Mouse (Mus musculus) heart, postnatal 25 days (tissue): ENCODE data around the gene Btnl9. TPM values are rescaled to one million over a fixed set of nuclear protein-coding genes. Genes with fewer than 3 reads are reported as not detected.
"Not testable (repeated sequence)": the region's sequence is repeated elsewhere in the genome, so short reads cannot be mapped to it uniquely, and the experiment has no call there.

Source experiments
- DNase-seq: peaks from one replicate; pipeline ENCODE4 v3.0.0; 2022; ENCODE audit warnings: low spot score
- intact Hi-C: fragments of 180-260 bp; cut with DNase I; formaldehyde crosslinking; loops from one replicate; pipeline ENCODE4 v1.15.1; 2025
- total RNA-seq, 2 experiments: library from RNA; stranded (reverse); gene quantifications; 2 replicates each; pipeline ENCODE4 v1.2.3; 2021

Btnl9 gene
- 10 to 100 TPM; 25.0 to 35.0 TPM for total RNA-seq

DNA sequence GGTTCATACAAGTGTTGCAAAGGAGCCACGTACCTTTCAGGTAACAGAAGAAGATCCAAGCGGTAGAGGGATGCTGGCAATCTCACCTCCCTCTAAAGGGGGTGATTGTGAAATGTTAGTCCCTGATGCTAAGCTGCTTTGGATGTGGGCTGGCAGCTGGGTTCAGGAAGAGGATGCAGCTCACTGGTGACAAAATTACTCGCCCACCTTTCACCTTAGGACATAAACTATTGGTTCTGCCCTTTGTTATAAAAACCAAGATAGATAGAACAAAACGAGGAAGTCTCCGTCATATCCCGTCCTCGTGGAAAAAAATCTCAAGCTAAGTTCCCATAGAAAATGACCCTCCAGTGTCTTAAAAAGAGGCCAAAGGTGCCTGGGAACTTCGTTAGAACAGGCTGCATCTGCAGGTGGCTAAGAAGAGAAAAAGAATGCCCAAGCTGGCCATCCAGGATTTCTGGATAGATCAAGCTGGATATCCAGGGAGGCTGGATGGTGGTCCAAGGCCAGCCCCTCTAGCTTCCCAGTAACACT is at the start of gene Btnl9:
Gene Btnl9 (minus strand): TSS at position 205 of the 534 bp plus-strand sequence.
- intact Hi-C loops: loop anchor here (5.0 to 10.0 kb wide), 3 partner anchors 225 to 348 kb away; partner anchors contain the start of gene Irgm1
- no peak for DNase-seq

DNA sequence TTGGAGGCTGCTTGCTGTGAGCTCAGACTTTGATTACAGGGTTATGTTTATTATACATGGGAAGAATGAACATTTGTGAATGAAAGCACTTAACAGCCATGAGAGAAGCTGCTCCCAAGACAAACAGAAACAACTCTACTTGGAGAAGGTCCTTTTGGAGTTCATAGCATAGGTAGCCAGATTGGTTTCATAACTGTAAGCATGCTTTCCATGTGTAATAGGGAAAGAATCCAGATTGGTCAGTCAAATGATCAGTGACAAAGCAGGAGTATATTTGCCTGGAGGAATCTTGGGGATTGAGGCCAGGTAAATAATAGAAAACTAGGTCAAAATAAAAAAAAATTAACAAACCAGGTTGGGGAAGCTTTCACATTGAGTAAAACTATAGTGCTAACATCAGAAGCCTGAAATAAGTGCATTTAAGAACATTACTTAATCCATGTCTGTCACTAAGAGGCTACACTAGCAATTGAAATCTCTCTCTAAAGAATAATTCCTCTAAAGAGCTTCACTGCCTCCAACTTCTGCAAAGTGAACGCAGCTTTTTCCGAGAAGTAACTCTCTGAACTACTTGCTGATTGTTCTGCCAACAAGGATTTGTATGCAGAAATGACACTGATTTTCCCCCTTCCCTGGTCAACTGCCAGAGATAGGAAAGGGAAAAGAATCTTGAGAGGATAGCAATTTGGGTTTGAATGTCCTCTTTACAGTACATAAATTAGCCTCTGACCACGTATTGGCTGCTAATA is 48.7 kb upstream of the Btnl9 start:
- DNase-seq: no peak
- intact Hi-C loops: no loop called here

DNA sequence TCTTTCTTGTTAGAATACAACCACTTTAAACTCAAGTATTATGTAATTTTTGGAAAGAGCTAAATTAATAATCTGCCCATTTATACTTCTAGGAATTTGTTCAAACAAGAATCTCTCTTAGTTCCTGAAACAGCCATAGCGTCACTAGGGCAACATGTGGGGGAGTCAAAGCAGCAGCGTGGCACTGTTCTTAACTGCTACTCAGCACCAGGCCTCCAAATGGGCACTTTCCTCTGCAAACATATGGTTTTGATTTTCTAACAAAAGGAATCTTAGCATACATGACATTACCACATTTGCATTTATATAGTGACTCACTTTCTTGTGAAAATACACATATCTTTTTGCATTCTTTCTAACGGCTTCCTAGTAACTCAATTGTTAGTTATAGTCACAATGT is 45.8 kb upstream of the Btnl9 start:
- DNase-seq: no peak
- intact Hi-C loops: no loop called here

GRCm38 (mm10) chr11:49224455-49224854 is 37.5 kb upstream of the Btnl9 start:
- intact Hi-C loops: no loop called here

DNA sequence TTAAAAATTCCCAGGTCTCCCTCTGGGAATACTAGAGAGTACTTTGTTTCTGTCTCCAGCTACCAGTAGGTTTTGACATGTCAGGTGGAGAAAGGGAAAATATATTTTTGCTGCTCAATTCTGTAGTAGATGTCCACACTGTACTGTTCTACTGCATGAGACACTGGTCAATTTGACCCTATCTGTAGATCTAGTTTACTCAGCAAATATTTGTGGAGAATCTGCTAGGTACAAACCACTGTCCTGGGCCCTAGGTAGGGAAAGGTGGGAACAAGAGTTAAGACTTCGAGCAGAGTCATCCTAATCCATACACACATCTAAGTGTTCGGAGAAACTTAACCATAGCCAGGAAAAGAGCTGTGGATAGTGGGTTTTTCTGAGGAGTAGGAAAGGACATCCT is 32.3 kb upstream of the Btnl9 start:
- DNase-seq: no peak
- intact Hi-C loops: no loop called here

More at GRCm38 (mm10) chr11:49224455-49224854, 37.5 kb upstream of the Btnl9 start:
- DNase-seq: no peak

GRCm38 (mm10) chr11:49213505-49213904 is 26.5 kb upstream of the Btnl9 start:
- intact Hi-C loops: no loop called here
- DNase-seq: no peak

DNA sequence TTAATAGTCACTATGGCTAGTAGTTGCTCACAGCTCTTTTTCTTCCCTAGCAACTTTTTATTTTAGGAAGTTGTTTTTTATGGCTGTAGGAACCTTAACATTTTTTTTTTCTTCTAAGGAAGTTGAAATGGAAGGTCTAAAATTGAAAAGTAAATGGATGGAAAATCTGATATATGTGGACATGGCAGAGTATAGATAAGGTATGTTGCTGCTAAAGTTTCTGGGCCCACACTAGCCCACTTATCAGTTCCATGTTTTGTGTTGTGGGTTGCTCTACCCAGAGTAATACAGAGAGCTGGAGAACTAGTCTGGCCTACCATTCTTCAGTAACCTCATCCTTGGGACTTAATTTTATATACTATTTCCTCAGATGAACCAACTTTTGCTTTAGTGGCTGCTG is 25.6 kb upstream of the Btnl9 start:
- intact Hi-C loops: no loop called here
- no peak for DNase-seq

DNA sequence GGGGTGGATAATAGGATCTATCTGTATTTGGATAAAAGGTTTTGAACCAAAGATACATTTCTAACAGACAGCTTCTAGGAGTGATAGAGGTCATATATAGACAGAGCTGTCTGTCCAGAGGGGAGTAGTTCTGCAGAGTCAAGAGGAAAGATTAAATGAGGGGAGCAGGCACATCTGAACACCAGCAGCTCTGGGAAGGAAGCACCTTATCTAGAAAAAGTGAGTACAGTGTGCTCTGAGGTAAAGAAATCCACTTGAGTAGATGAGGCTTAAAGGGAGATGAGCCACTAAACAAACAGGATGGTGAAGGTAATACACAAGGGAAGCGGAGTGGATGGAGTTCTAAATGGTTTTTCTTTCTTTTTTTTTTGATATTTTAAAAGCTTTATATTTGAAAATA is 20.5 kb upstream of the Btnl9 start:
- intact Hi-C loops: loop anchor here (10.0 kb wide), 1 partner anchor 403 kb away; the partner anchor contains the start of gene Rack1
- DNase-seq: no peak

DNA sequence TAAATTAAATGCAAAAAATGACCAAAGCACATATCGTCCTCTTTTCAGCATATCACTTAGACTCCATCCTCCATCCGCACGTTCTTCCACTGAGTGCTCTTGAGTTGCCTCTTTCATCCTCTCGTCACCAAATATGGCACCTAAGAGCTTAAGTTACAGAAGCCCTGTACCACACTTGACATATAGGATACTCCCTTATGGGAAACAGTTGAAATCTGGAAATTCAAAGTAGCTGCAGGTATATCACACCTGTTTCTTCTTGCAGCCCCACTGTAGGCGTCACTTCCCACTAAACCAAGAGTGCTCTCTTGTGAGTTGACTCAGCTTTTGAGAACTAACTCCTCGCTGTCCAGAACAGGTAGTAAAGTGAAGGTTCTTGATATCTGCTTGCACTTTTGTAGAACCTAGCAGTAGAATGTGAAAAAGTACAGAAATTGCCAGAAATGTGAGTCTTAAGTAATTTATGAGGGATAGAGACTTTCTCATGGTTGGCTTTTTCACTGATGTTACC is 18.2 kb upstream of the Btnl9 start:
- no peak for DNase-seq
- intact Hi-C loops: loop anchor here (10.0 kb wide), 1 partner anchor 400 kb away; the partner anchor contains the start of gene Rack1

DNA sequence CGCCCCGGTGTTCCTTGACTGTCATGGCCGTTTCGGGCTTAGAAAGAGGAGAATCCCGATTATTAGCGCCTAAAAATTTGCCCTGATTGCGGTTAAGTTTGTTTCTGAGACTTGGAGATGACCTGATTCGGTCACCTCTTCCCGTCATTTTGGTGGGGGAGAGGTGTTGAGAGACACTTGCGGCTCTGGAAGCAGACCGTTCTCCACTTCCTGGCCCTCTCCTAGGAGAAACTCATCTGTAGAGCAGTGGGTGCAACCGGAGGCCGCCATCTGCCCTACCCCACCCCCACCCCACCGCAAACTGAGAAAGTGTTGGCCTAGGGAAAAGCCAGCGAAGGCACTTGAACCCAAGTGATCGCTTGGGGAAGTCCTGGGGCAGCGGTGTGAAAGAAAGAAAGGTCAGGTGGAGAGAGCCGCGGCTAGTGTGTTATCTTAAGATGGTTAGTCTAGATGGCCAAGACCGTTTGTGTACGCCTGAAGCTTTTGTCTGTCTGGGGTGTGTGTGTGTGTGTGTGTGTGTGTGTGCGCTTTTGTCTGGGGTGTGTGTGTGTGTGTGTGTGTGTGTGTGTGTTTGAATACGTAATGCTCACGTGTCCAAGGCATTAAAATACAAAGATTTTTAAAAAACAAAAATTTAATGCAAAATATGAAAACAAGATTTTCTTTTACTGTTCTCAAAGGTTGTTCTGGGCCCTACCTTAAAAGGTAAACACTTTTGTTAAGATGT is 17.0 kb upstream of the Btnl9 start:
- intact Hi-C loops: loop anchor here (2.0 to 10.0 kb wide), 2 partner anchors 41 to 399 kb away; partner anchors contain the start of genes Mgat1 and Rack1
- no peak for DNase-seq

- intact Hi-C loops: loop anchor here (2.0 to 10.0 kb wide), 2 partner anchors 42 to 398 kb away; partner anchors contain the start of genes Mgat1 and Rack1
- DNase-seq: peak; percentile 89
Measured at GRCm38 (mm10) chr11:49203129-49203768, 16.3 kb upstream of the Btnl9 start, which contains the start of gene Zfp62. Zfp62 (plus strand) TSS chr11:49203292.

DNA sequence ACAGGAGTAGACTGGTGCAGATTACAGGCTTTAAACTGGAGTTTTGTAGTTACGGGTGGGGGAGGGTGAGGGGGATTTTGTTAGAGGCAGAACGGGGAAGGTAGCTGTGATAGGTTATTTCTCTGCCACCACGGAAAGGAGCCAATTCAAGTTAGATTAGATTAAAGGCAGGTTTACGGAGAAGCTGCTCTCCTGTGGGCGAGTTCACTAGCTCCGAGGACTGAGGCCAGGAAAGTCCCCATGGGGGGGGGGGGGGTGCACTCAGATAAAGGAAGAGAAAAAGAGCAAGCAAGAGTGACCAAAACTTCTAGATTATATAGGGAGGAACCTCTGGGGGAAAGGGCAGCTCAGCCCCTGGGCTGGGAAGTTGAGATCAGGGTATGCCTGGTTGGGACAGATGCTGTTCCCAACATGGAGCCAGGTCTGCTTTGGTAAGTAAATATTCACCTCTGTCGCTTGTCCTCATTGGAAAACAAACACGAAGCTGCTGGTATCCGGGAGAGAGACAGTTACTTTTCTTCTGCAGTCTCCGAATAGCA is 15.6 kb upstream of the Btnl9 start:
- no peak for DNase-seq
- intact Hi-C loops: loop anchor here (2.0 to 10.0 kb wide), 2 partner anchors 42 to 398 kb away; partner anchors contain the start of genes Mgat1 and Rack1

DNA sequence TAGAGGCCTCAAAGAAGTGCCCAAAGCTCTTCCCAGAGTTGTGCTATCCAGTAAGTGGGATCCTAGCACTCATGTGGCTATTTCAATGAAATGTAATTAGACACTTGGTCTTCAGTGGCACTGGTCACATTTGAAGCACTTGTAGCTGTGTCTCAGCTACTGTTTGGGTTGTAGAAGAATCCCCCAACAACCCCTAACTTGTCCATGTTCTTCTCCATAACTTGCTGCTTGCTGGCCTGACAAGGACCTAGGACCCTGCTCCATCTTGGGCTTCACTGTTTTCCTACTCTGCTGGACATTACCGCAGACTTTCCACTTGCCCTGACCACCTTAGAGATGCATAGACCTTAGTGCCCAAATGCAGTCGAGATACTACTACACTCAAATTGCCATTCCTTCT is 15.1 kb upstream of the Btnl9 start:
- intact Hi-C loops: loop anchor here (2.0 to 10.0 kb wide), 2 partner anchors 43 to 397 kb away; partner anchors contain the start of genes Mgat1 and Rack1
- no peak for DNase-seq

DNA sequence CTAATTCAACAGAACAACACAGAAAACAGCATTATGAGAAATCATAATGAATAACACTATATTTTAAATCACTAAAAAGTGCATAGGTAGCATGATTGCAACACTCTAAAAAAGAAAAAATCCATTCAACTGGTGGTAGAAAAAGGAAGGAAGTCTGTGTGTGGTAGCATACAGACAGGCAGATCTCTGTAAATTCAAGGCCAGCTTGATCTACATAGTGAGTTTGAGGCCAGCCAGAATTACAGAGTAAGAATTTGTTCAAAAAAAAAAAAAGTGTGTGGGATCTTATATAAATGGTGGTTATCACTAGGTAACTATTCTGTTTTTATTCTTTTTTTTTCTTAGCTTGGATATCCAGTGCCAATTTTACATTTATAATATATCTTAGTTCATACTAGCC is 14.2 kb upstream of the Btnl9 start:
- no peak for DNase-seq
- intact Hi-C loops: loop anchor here (10.0 kb wide), 1 partner anchor 396 kb away; the partner anchor contains the start of gene Rack1

DNA sequence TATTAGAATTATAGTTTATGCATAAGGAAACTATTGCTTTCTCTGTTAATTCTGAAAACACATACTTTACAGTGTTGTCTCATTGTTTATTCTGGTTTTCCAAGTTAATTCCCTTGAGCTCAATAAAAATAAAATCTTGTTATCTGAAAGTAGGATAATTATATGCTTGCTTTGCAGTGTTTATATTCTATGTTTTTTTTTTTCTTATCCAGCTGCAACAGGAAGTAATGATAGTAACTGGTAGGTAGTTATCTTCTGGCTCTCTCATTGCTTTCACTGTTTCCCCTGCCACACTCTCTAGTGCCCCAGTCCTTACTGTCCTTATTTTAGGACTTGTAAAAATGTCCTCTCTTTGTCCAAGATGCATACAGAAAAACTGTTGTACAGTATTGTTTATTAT is 13.7 kb upstream of the Btnl9 start:
- DNase-seq: no peak
- intact Hi-C loops: loop anchor here (10.0 kb wide), 1 partner anchor 396 kb away; the partner anchor contains the start of gene Rack1

DNA sequence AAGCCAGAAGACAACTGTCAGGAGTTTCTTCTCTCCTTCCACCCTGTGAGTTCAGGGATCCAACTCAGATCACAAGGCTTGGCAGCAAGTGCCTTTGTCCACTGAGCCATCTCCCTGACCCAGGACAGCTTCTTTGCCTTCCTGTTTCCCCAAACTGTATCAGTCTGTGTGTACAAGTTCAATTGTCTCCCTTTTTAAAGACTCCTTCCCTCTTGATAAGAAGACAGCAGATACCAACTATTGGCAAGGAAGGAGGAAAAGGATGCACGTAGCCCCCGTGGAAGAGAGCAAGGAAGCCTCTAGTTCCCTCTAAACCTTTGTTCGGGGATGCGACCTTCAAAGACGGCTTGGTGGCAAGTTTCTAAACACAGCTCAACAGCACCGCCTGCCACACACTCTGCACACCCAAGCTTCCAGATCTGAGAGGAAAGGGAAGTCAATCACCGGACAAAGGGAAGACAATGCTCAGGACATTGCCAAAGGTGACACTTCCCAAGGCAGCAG is 8.9 kb upstream of the Btnl9 start:
- DNase-seq: no peak
- intact Hi-C loops: no loop called here

DNA sequence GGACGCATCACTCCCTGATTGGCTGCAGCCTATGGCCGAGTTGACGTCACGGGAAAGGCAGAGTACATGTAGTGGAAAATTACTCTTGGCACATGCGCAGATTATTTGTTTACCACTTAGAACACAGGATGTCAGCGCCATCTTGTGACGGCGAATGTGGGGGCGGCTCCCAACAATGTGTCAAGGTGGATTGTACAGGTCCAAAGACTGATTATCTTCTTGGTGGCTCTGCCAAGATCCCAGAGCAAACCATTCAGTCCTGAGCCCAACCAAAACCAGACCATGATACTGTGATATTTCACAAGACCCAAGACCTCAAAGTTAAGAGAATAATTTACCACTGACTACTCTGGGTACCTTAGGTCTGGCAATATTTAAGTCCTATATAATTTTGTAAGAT is 7.8 kb upstream of the Btnl9 start:
- DNase-seq, intact Hi-C loops: not testable (repeated sequence)

GRCm38 (mm10) chr11:49191083-49191482 is 4.1 kb upstream of the Btnl9 start:
- intact Hi-C loops: no loop called here
- DNase-seq: no peak

- no peak for DNase-seq
- intact Hi-C loops: loop anchor here (1.0 to 10.0 kb wide), 4 partner anchors 82 to 345 kb away; partner anchors contain the start of gene Irgm1
Measured at GRCm38 (mm10) chr11:49189737-49190136, 2.8 kb upstream of the Btnl9 start.
